Mouse (Mus musculus) T-helper 1 cell (primary cell): ENCODE data around the gene Dbh.

Experiments
- in situ Hi-C: fragments of 300-600 bp; cut with MboI, MseI; formaldehyde crosslinking; loops from one replicate; pipeline ENCODE4 v1.15.1; 2025; ENCODE audit warnings: high pct_unique_total_duplicates

Dbh gene

DNA sequence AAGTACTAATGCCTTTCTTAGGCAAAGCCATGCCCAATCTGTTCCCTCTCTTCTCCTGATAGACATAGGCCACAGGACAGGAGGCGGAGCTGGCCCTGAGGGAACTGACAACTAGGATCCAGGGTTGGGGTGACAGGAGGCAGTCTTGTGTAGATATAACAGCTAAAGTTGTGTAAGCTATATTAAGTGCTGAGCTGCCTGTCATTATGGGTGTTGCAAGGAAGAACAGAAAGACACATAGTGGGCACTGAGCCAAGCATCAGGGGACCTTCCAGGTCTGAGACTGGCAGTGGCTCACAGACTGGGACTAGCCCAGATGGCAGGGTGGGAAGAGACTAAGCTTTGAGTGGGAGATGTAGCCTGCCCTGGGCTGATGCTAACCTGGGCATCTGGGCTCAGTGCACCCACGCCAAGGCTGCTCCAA lies 53.1 kb downstream of the Dbh start:
- in situ Hi-C loops: no loop called here

DNA sequence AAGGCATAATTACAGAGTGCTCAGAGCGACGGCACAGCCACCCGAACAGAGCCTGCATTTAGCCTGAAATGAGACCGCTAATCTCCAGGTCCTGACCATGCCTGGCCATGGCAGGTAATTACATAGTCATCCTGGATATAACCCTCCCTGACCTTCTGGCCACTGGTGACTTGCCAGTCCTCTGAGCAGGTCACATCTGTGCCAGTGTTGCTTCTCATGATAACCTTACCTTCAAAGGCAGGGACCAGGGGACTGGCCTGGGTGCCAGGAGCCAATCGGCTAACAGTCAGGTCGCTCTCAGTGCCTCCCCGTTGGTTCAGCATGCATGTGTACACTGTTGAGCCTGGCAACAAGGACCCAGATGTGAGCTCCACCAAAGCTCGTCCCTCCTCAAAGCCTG lies 53.5 kb downstream of the Dbh start:
- in situ Hi-C loops: no loop called here

DNA sequence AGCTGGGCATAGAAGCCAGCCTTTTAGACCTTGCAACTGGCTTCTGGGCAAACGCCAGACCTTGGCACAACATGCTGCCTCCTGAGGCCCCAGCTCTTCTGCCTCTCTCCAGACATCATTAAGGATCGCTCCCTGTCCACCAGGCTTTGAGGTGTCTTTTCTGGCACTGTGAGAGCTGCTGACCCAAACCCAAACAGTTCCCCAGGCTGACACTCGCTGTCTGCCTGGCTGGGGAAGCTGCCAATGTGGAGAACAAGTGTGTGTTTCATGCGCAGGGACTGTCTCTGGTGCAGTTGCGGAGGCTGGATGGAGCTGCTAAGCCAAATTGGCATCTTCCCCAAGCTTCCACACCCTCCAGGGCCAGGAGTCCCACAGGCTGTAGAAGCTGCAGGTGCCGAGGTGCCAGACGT lies 58.0 kb downstream of the Dbh start:
- in situ Hi-C loops: no loop called here

DNA sequence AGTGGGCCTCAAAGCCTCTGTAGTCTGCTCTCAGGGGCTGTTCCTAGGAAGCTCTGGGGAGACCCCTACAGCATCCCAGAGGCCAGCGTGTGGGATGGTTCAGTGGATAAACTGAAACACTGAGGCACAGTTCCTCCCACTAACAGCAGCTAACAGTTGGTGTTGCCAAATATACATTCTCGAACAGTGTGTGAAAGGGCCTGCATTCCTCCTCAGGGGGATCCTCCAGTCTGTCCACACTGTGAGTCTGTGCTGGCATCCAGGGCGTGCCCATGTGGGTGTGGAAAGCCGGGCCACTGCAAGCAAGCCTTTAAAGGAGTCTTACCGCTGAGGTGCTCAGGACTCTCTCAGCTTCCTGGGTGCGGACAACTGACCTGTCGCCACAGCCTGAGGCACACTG lies 61.5 kb downstream of the Dbh start:
- in situ Hi-C loops: no loop called here

DNA sequence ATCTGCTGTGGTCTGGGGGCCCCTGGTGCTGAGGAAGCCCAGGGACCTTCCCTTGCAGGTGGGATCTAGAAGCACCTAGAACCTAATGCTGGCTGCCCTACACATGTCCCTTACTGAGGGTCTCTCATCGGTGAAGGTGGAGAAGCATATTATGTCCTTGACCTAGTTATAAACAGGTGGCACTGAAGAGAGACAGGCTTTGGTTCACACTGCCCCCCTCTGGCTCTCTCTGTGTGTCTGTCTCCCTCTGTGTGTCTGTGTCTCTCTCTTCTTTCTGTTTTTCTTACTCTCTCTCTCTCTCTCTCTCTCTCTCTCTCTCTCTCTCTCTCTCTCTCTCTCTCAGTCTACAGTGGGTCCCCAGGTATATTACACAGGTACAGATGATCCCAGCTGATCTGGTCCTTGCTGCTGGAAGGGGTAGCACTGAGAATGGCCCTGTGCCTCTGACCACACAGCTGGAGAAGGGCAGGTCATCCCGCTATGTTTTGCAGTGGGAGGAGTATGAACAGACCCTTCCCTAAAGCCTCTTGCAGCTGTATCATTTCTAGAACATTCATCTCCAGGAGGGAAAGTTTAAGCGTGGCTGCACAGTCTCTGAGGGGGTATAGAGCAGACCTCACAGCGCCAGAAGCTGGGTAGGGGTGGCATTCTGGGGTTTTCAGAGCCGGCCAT lies 63.9 kb downstream of the Dbh start:
- in situ Hi-C loops: no loop called here

DNA sequence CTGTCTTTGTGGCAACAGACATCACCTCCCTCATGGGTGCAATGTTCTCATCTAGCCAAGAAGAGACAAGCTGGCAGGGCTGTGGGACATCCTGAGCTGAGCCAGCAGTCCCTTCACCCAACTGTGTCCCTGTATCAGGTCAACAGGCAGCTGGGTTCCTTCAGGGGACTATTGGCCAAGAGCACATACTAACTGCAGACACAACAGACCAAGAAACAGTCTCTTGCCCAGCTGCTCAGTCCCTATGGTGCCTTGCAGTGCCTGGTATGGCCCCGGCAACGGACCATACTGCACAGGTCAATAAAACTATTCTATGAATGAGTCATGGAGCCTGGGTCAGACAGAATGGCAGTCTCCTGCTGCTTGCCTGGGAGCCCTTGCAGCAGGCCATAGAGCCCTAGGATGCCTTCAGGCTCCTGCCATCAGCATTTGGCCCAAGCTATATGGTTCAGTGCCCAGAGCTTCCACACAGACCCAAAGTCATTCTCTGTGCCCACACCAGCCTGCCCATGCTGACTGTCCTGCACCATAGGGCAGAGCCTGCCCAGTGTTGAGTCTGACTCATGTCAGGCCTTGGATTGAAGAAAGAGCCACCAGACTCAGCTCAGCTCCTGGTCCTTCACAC lies 64.6 kb downstream of the Dbh start:
- in situ Hi-C loops: loop anchor here (5.0 kb wide), 1 partner anchor 107 kb away; no protein-coding TSS in a partner anchor

DNA sequence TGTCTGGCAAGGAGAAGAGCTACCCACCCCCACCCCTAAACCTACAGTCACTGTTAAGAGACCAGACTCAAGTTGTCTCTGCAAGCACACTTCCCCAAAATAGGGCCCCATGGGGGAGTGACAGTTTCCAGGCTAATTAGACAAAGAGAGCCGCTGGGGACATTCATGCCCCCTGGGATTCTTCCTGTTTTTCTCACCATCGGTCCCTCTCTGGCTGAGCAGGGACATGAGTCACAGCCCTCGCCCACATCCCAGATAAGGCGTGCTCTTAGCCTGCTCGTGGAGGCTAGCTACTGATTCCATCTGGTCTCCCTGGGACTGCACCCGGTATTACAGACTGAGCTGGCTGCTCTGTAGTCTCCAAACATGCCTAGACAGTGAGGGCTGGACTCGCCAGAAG lies 67.3 kb downstream of the Dbh start:
- in situ Hi-C loops: loop anchor here (5.0 kb wide), 1 partner anchor 110 kb away; no protein-coding TSS in a partner anchor
